Mouse (Mus musculus): ENCODE measurements around the gene Elovl1.

Elovl1 gene

GRCm38 (mm10) chr4:118427768-118428451, at the start of gene Elovl1:
TSS of gene Elovl1 (plus strand) at chr4:118428093.
- peak; percentile 70 for DNase-seq (ENCODE audit: low spot score)

GRCm38 (mm10) chr4:118383271-118383670, 44.6 kb upstream of the Elovl1 start:
- DNase-seq (ENCODE audit: low spot score), result no peak

GRCm38 (mm10) chr4:118387316-118387715, 40.6 kb upstream of the Elovl1 start:
- no peak for DNase-seq (ENCODE audit: low spot score)

GRCm38 (mm10) chr4:118390146-118390545, 37.7 kb upstream of the Elovl1 start:
- no peak for DNase-seq (ENCODE audit: low spot score)

GRCm38 (mm10) chr4:118394505-118394904, 33.4 kb upstream of the Elovl1 start:
- no peak for DNase-seq (ENCODE audit: low spot score)

GRCm38 (mm10) chr4:118395289-118395688, 32.6 kb upstream of the Elovl1 start:
- no peak for DNase-seq (ENCODE audit: low spot score)

GRCm38 (mm10) chr4:118396433-118396832, 31.5 kb upstream of the Elovl1 start:
- no peak for DNase-seq (ENCODE audit: low spot score)

- DNase-seq (ENCODE audit: low spot score), result no peak
Measured at GRCm38 (mm10) chr4:118398400-118398799, 29.5 kb upstream of the Elovl1 start.

- no peak for DNase-seq (ENCODE audit: low spot score)
Measured at GRCm38 (mm10) chr4:118401421-118401820, 26.5 kb upstream of the Elovl1 start.

GRCm38 (mm10) chr4:118401918-118402317, 26.0 kb upstream of the Elovl1 start:
- DNase-seq (ENCODE audit: low spot score), result no peak

GRCm38 (mm10) chr4:118402701-118403100, 25.2 kb upstream of the Elovl1 start:
- no peak for DNase-seq (ENCODE audit: low spot score)

GRCm38 (mm10) chr4:118409142-118409900, 18.6 kb upstream of the Elovl1 start, which contains the start of the genes Szt2 and Med8:
TSS of gene Szt2 (minus strand) at chr4:118409273.
TSS of gene Med8 (plus strand) at chr4:118409337.
- peak; percentile 84 for DNase-seq (ENCODE audit: low spot score)

GRCm38 (mm10) chr4:118410871-118411270, 17.0 kb upstream of the Elovl1 start:
- no peak for DNase-seq (ENCODE audit: low spot score)

- no peak for DNase-seq (ENCODE audit: low spot score)
Measured at GRCm38 (mm10) chr4:118413553-118413952, 14.3 kb upstream of the Elovl1 start.

- no peak for DNase-seq (ENCODE audit: low spot score)
Measured at GRCm38 (mm10) chr4:118415779-118416178, 12.1 kb upstream of the Elovl1 start.

GRCm38 (mm10) chr4:118416329-118416728, 11.6 kb upstream of the Elovl1 start:
- no peak for DNase-seq (ENCODE audit: low spot score)

- DNase-seq (ENCODE audit: low spot score), result no peak
Measured at GRCm38 (mm10) chr4:118417112-118417797, 10.6 kb upstream of the Elovl1 start.

GRCm38 (mm10) chr4:118421384-118421783, 6.5 kb upstream of the Elovl1 start:
- DNase-seq (ENCODE audit: low spot score), result no peak

- no peak for DNase-seq (ENCODE audit: low spot score)
Measured at GRCm38 (mm10) chr4:118424541-118425160, 3.2 kb upstream of the Elovl1 start.

GRCm38 (mm10) chr4:118425374-118425773, 2.5 kb upstream of the Elovl1 start:
- DNase-seq (ENCODE audit: low spot score), result no peak

- no peak for DNase-seq (ENCODE audit: low spot score)
Measured at GRCm38 (mm10) chr4:118427415-118427767, 502 bp upstream of the Elovl1 start.

GRCm38 (mm10) chr4:118428531-118429214, 780 bp downstream of the Elovl1 start:
- no peak for DNase-seq (ENCODE audit: low spot score)

All from left cerebral cortex, adult 11 months (tissue).